Mouse (Mus musculus): ENCODE data around the gene Gm525.

DNA sequence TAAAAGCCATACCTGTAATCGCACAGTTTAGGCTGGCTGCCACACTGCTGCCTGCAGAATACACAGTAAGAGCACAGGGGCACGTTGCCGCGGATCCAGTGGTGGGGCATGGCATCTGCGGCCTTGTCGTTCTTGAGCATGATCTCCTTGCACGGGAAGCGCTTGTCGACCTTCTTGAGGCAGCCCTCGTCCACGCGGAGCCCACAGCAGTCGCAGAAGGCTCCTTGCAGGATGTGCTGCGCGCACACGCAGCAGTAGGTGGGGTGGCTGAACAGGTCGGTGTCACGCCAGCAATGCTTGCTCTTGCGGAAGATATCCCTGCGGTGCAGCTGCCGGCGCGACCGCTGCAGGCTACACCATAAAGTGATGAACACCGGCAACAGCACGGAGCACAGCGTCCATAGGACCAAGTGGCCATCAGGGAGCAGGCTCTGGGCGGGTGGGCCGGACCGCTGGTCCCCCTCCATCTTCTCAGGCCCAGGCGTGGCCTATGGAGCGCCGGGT lies 13.7 kb upstream of the Gm525 start:
- no peak for TF ChIP-seq CTCF (IDR thresholded peaks at IDR 0.05; ENCODE audit: borderline replicate concordance, extremely low read depth, insufficient read depth, insufficient read length)
- TF ChIP-seq POLR2A (IDR thresholded peaks at IDR 0.05; ENCODE audit: borderline replicate concordance, extremely low read depth, insufficient read depth, insufficient read length, poor library complexity, severe bottlenecking) = no peak
